Mouse (Mus musculus): ENCODE data around the gene Gm9922. TPM values are rescaled to one million over a fixed set of nuclear protein-coding genes. Genes with fewer than 3 reads are reported as not detected.

Gm9922 gene
- total RNA-seq, 4 experiments from 2014 or later, result not detected

DNA sequence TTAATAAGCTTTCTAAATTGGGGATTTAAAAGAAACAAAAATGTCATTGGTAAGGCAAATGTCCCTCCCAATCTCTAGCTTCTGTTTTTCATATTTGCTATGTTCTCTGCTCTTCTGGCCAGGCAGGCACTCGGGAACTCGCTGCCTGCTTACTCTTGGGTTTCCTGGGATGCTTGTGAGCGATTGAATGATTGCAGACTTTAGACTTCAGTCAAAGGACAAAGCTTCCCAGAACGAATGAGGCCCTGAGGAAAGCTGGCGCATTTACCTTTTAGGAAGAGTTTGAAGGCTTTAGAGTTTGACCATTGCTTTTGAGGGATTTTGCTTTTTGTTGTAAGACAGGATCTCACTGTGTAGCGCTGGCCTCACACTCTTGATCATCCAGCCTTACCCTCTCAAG lies 41.9 kb downstream of the Gm9922 start:
- no peak for DNase-seq (ENCODE audit: low spot score in 2 of 2)

Other genes with a start within 250 kb of the Gm9922 start
- gene Tbc1d4, start 120.6 kb downstream of the Gm9922 start, total RNA-seq (2022), result 10 to 100 TPM; 39.7 to 48.0 (median 43.0) TPM
- 10 to 100 TPM; 11.1 to 16.8 (median 16.2) TPM for gene Commd6, start 89.1 kb downstream of the Gm9922 start, total RNA-seq (2022)
- gene Uchl3, start 75.8 kb downstream of the Gm9922 start, total RNA-seq (2022), result 10 to 100 TPM; 29.3 to 30.8 (median 29.6) TPM
- 10 to 100 TPM; 62.1 to 71.5 (median 67.1) TPM for gene Lmo7, start 143 bp upstream of the Gm9922 start, total RNA-seq (2022)